Mouse (Mus musculus): ENCODE measurements around the gene Zfp628. TPM values are rescaled to one million over a fixed set of nuclear protein-coding genes. Genes with fewer than 3 reads are reported as not detected.
A peak's percentile ranks its signal among the peaks of the same experiment; 100 is the strongest.

Gene Zfp628
- polyA plus RNA-seq, 1 experiment from 2014 or later = 1.8 TPM

- H3K9ac ChIP-seq (ENCODE audit: low read length) = peak overlapping the region; percentile 38
- peaks cover 13% of the 10 kb centered on the region for H3K36me3 ChIP-seq (ENCODE audit: control insufficient read depth, insufficient read depth, low read length)
- H3K9me3 ChIP-seq (ENCODE audit: control insufficient read depth, low read length) = no peaks in the 10 kb centered on the region
- DNase-seq (ENCODE audit: low spot score) (peak; percentile 69), ATAC-seq (ENCODE audit: low FRiP score, low TSS enrichment) (peak; percentile 28; the same call in 1 of the 2 replicates)
- WGBS = 8% methylated on average over 37 of the region's 37 CpGs
- no peaks in the 10 kb centered on the region for H3K27me3 ChIP-seq (ENCODE audit: control insufficient read depth, insufficient read depth, low read length)
- H3K4me2 ChIP-seq (replicated peaks; ENCODE audit: low read depth) = peak overlapping the region; percentile 57
- TF ChIP-seq EP300 (optimal IDR thresholded peaks at IDR 0.05) (no peak), CTCF (IDR thresholded peaks at IDR 0.05; ENCODE audit: low read depth) (peak; percentile 68)
- H3K4me1 ChIP-seq (replicated peaks; ENCODE audit: control insufficient read depth, insufficient read depth) = peaks cover 10% of the 10 kb centered on the region
- peak overlapping the region; percentile 88 for H3K27ac ChIP-seq (replicated peaks)
- H3K4me3 ChIP-seq (ENCODE audit: low read depth, low read length) = 0 out of 2 replicates have a peak overlapping the region, but pooled peaks have one; percentile 6
Observed at GRCm38 (mm10) chr7:4923586-4924364, 8.8 kb downstream of the Zfp628 start.

GRCm38 (mm10) chr7:4924483-4924882, 9.5 kb downstream of the Zfp628 start:
- 7% methylated on average over 4 of the region's 4 CpGs for WGBS
- no peaks in the 10 kb centered on the region for H3K27me3 ChIP-seq (ENCODE audit: control insufficient read depth, insufficient read depth, low read length)
- H3K4me3 ChIP-seq (ENCODE audit: low read depth, low read length) = 0 out of 2 replicates have a peak overlapping the region, but pooled peaks have one; percentile 6
- peak overlapping the region; percentile 57 for H3K4me2 ChIP-seq (replicated peaks; ENCODE audit: low read depth)
- peaks cover 10% of the 10 kb centered on the region for H3K4me1 ChIP-seq (replicated peaks; ENCODE audit: control insufficient read depth, insufficient read depth)
- peaks cover 13% of the 10 kb centered on the region for H3K36me3 ChIP-seq (ENCODE audit: control insufficient read depth, insufficient read depth, low read length)
- H3K9ac ChIP-seq (ENCODE audit: low read length) = peak overlapping the region; percentile 38; the same call in 1 of the 2 replicates
- no peak for ATAC-seq (ENCODE audit: low FRiP score, low TSS enrichment)
- no peaks in the 10 kb centered on the region for H3K9me3 ChIP-seq (ENCODE audit: control insufficient read depth, low read length)
- DNase-seq (ENCODE audit: low spot score) = no peak
- peak overlapping the region; percentile 88 for H3K27ac ChIP-seq (replicated peaks)
- TF ChIP-seq CTCF (IDR thresholded peaks at IDR 0.05; ENCODE audit: low read depth) (0 out of 2 replicates have a peak, but pooled peaks have one; percentile 7), EP300 (optimal IDR thresholded peaks at IDR 0.05) (no peak)

GRCm38 (mm10) chr7:4924891-4925301, 9.9 kb downstream of the Zfp628 start:
- H3K9me3 ChIP-seq (ENCODE audit: control insufficient read depth, low read length) = no peaks in the 10 kb centered on the region
- no peak overlapping the region for H3K9ac ChIP-seq (ENCODE audit: low read length)
- 3% methylated on average over 3 of the region's 4 CpGs for WGBS
- H3K27ac ChIP-seq (replicated peaks) = peak overlapping the region; percentile 90
- H3K4me3 ChIP-seq (ENCODE audit: low read depth, low read length) = no peak overlapping the region
- ATAC-seq (ENCODE audit: low FRiP score, low TSS enrichment) (peak; percentile 67; the same call in 1 of the 2 replicates), DNase-seq (ENCODE audit: low spot score) (peak; percentile 55)
- peak overlapping the region; percentile 29 for H3K4me2 ChIP-seq (replicated peaks; ENCODE audit: low read depth)
- H3K36me3 ChIP-seq (ENCODE audit: control insufficient read depth, insufficient read depth, low read length) = peaks cover 9% of the 10 kb centered on the region
- no peaks in the 10 kb centered on the region for H3K27me3 ChIP-seq (ENCODE audit: control insufficient read depth, insufficient read depth, low read length)
- H3K4me1 ChIP-seq (replicated peaks; ENCODE audit: control insufficient read depth, insufficient read depth) = peaks cover 10% of the 10 kb centered on the region
- TF ChIP-seq CTCF (IDR thresholded peaks at IDR 0.05; ENCODE audit: low read depth) = no peak
- no peak for TF ChIP-seq EP300 (optimal IDR thresholded peaks at IDR 0.05)

GRCm38 (mm10) chr7:4925441-4926381, 10.7 kb downstream of the Zfp628 start, which contains the start of gene Ssc5d:
Ssc5d (plus strand) TSS chr7:4925785.
- no peak within 1 kb of the TSS; the same call in 1 of the 2 replicates for H3K9ac ChIP-seq (ENCODE audit: low read length)
- no peaks in the 10 kb centered on the region for H3K27me3 ChIP-seq (ENCODE audit: control insufficient read depth, insufficient read depth, low read length)
- TF ChIP-seq CTCF (IDR thresholded peaks at IDR 0.05; ENCODE audit: low read depth) = no peak; the same call in 1 of the 2 replicates
- no peak for TF ChIP-seq EP300 (optimal IDR thresholded peaks at IDR 0.05)
- peaks cover 10% of the 10 kb centered on the region for H3K4me1 ChIP-seq (replicated peaks; ENCODE audit: control insufficient read depth, insufficient read depth)
- 8% methylated on average over 6 of the region's 6 CpGs for WGBS
- peaks cover 2% of the 10 kb centered on the region for H3K36me3 ChIP-seq (ENCODE audit: control insufficient read depth, insufficient read depth, low read length)
- H3K9me3 ChIP-seq (ENCODE audit: control insufficient read depth, low read length) = no peaks in the 10 kb centered on the region
- H3K27ac ChIP-seq (replicated peaks) = peak within 1 kb of the TSS; percentile 90
- H3K4me2 ChIP-seq (replicated peaks; ENCODE audit: low read depth) = peak within 1 kb of the TSS; percentile 29
- ATAC-seq (ENCODE audit: low FRiP score, low TSS enrichment) (peak; percentile 56; the same call in 1 of the 2 replicates), DNase-seq (ENCODE audit: low spot score) (peak; percentile 56)
- H3K4me3 ChIP-seq (ENCODE audit: low read depth, low read length) = no peak within 1 kb of the TSS

GRCm38 (mm10) chr7:4926849-4927248, 11.8 kb downstream of the Zfp628 start:
- DNase-seq (ENCODE audit: low spot score) (no peak), ATAC-seq (ENCODE audit: low FRiP score, low TSS enrichment) (no peak)
- no peak overlapping the region for H3K27ac ChIP-seq (replicated peaks)
- H3K4me2 ChIP-seq (replicated peaks; ENCODE audit: low read depth) = no peak overlapping the region
- H3K27me3 ChIP-seq (ENCODE audit: control insufficient read depth, insufficient read depth, low read length) = no peaks in the 10 kb centered on the region
- H3K9me3 ChIP-seq (ENCODE audit: control insufficient read depth, low read length) = no peaks in the 10 kb centered on the region
- TF ChIP-seq EP300 (optimal IDR thresholded peaks at IDR 0.05) (no peak), CTCF (IDR thresholded peaks at IDR 0.05; ENCODE audit: low read depth) (no peak)
- 76% methylated on average over 16 of the region's 16 CpGs for WGBS
- H3K4me1 ChIP-seq (replicated peaks; ENCODE audit: control insufficient read depth, insufficient read depth) = peaks cover 10% of the 10 kb centered on the region
- H3K9ac ChIP-seq (ENCODE audit: low read length) = no peak overlapping the region
- H3K36me3 ChIP-seq (ENCODE audit: control insufficient read depth, insufficient read depth, low read length) = no peaks in the 10 kb centered on the region
- no peak overlapping the region for H3K4me3 ChIP-seq (ENCODE audit: low read depth, low read length)
